Mouse (Mus musculus): ENCODE measurements around the gene Crim1.

Crim1 gene

GRCm38 (mm10) chr17:78292827-78293488 is 92.9 kb downstream of the Crim1 start:
- no peak for DNase-seq

GRCm38 (mm10) chr17:78295979-78296378 is 95.9 kb downstream of the Crim1 start:
- no peak for DNase-seq

GRCm38 (mm10) chr17:78298140-78298539 is 98.1 kb downstream of the Crim1 start:
- DNase-seq, result peak; percentile 30

- peak; percentile 13 for DNase-seq
Measured at GRCm38 (mm10) chr17:78298967-78299540, 99.0 kb downstream of the Crim1 start.

GRCm38 (mm10) chr17:78303053-78303452 is 103.0 kb downstream of the Crim1 start:
- DNase-seq, result no peak

GRCm38 (mm10) chr17:78304059-78304458 is 104.0 kb downstream of the Crim1 start:
- DNase-seq, result no peak

GRCm38 (mm10) chr17:78306434-78306833 is 106.4 kb downstream of the Crim1 start:
- DNase-seq, result no peak

- DNase-seq, result no peak
Measured at GRCm38 (mm10) chr17:78308221-78308620, 108.2 kb downstream of the Crim1 start.

GRCm38 (mm10) chr17:78313006-78313405 is 113.0 kb downstream of the Crim1 start:
- no peak for DNase-seq

GRCm38 (mm10) chr17:78313612-78314011 is 113.6 kb downstream of the Crim1 start:
- DNase-seq, result no peak

- DNase-seq, result no peak
Measured at GRCm38 (mm10) chr17:78315659-78316058, 115.6 kb downstream of the Crim1 start.

GRCm38 (mm10) chr17:78317381-78317780 is 117.3 kb downstream of the Crim1 start:
- no peak for DNase-seq

- DNase-seq, result no peak
Measured at GRCm38 (mm10) chr17:78318810-78319209, 118.8 kb downstream of the Crim1 start.

- peak; percentile 18 for DNase-seq
Measured at GRCm38 (mm10) chr17:78321216-78321835, 121.3 kb downstream of the Crim1 start.

- DNase-seq, result no peak
Measured at GRCm38 (mm10) chr17:78322369-78323335, 122.6 kb downstream of the Crim1 start.

- DNase-seq, result no peak
Measured at GRCm38 (mm10) chr17:78325761-78326332, 125.8 kb downstream of the Crim1 start.

GRCm38 (mm10) chr17:78326381-78326780 is 126.3 kb downstream of the Crim1 start:
- no peak for DNase-seq

GRCm38 (mm10) chr17:78327187-78327586 is 127.1 kb downstream of the Crim1 start:
- no peak for DNase-seq

GRCm38 (mm10) chr17:78328287-78328686 is 128.2 kb downstream of the Crim1 start:
- no peak for DNase-seq

- no peak for DNase-seq
Measured at GRCm38 (mm10) chr17:78331438-78331837, 131.4 kb downstream of the Crim1 start.

- DNase-seq, result no peak
Measured at GRCm38 (mm10) chr17:78333275-78333674, 133.2 kb downstream of the Crim1 start.

GRCm38 (mm10) chr17:78335250-78335649 is 135.2 kb downstream of the Crim1 start:
- no peak for DNase-seq

GRCm38 (mm10) chr17:78343688-78344087 is 143.6 kb downstream of the Crim1 start:
- DNase-seq, result no peak

Measured in lung, postnatal 14 days (tissue).